Mouse (Mus musculus) heart, postnatal 10 days (tissue): Measurements from ENCODE around the gene Ninj2. TPM values are rescaled to one million over a fixed set of nuclear protein-coding genes. Genes with fewer than 3 reads are reported as not detected.

ENCODE experiments used
- DNase-seq, 2 experiments: peaks; one replicate each; pipeline ENCODE4 v3.0.0; 2021
- intact Hi-C: fragments of 180-260 bp; cut with DNase I; formaldehyde crosslinking; loops from one replicate; pipeline ENCODE4 v1.15.1; 2025
- total RNA-seq, 2 experiments: library from RNA; stranded (reverse); gene quantifications; 2 replicates each; pipeline ENCODE4 v1.2.3; 2021

The Ninj2 gene
- total RNA-seq, 2 experiments from 2014 or later, result not detected

- no peak for DNase-seq
- intact Hi-C loops, result no loop called here
These were observed 148.3 kb downstream of the Ninj2 start for GRCm38 (mm10) chr6:120241453-120241852.

- intact Hi-C loops, result no loop called here
- DNase-seq, result no peak
These were observed 149.4 kb downstream of the Ninj2 start for GRCm38 (mm10) chr6:120242530-120242929.

DNA sequence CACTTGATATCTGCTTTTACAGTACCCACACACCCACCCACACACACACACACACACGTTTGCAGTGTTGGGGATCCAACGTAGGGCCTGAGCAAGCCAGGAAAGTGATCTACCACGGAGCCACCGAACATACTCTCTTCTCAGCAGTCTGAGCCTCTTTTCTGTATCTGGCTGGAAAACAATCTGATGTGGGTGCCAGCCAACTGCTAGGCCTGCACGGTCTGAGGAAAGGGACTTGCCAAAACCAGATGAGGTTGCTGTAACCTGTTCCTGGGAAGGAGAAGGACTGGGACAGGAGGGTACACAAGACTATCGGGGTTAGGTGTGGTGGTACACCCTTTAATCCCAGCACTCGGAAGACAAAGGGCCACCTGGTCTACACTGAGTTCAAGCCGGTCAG is 150.1 kb downstream of the Ninj2 start:
- DNase-seq, result no peak
- intact Hi-C loops, result no loop called here

GRCm38 (mm10) chr6:120246676-120247075 is 153.5 kb downstream of the Ninj2 start:
- DNase-seq, result no peak
- intact Hi-C loops, result no loop called here

GRCm38 (mm10) chr6:120249831-120250230 is 156.7 kb downstream of the Ninj2 start:
- intact Hi-C loops, result no loop called here
- DNase-seq, result no peak

Other genes starting within 250 kb of the Ninj2 start
- gene Erc1, start 245.2 kb upstream of the Ninj2 start, total RNA-seq, result 10 to 100 TPM; 38.5 to 46.4 TPM
- gene Rad52, start 190.7 kb upstream of the Ninj2 start, total RNA-seq, result 10 to 100 TPM; 13.3 to 14.8 TPM
- 100 to 1,000 TPM; 320 to 335 TPM for gene Wnk1, start 54.7 kb upstream of the Ninj2 start, total RNA-seq
- not detected for gene D330020A13Rik, start 201.0 kb downstream of the Ninj2 start, total RNA-seq
- under 1 TPM; 0.25 to 0.67 TPM for gene B4galnt3, start 201.2 kb downstream of the Ninj2 start, total RNA-seq